Mouse (Mus musculus): ENCODE measurements around the gene Ifit1bl2. TPM values are rescaled to one million over a fixed set of nuclear protein-coding genes. Genes with fewer than 3 reads are reported as not detected.

The Ifit1bl2 gene
- polyA plus RNA-seq (2014; fragmentation: Illumina TruSeq; extraction: RNeasy Lipid Tissue Mini Kit (QIAGEN cat#74804); ENCODE audit: insufficient read depth, low read depth, low replicate concordance), result 0.89 TPM

GRCm38 (mm10) chr19:34640623-34641022 is at the start of gene Ifit1bl2, which contains the start of gene Ifit1:
TSS of gene Ifit1bl2 (minus strand) at chr19:34640743.
TSS of gene Ifit1 (plus strand) at chr19:34640871.

GRCm38 (mm10) chr19:34607237-34608051 is 33.1 kb downstream of the Ifit1bl2 start, which contains the start of gene Ifit3b:
TSS of gene Ifit3b (plus strand) at chr19:34607970.

GRCm38 (mm10) chr19:34601888-34602287 is 38.7 kb downstream of the Ifit1bl2 start, which contains the start of gene Ifit1bl1:
TSS of gene Ifit1bl1 (minus strand) at chr19:34601956.

GRCm38 (mm10) chr19:34583126-34583766 is 57.3 kb downstream of the Ifit1bl2 start, which contains the start of gene Ifit3:
TSS of gene Ifit3 (plus strand) at chr19:34583531.

Other genes with a start within 250 kb of the Ifit1bl2 start
- 4.3 TPM for gene Ch25h, start 165.6 kb downstream of the Ifit1bl2 start, polyA plus RNA-seq (2014; fragmentation: Illumina TruSeq; extraction: RNeasy Lipid Tissue Mini Kit (QIAGEN cat#74804); ENCODE audit: insufficient read depth, low read depth, low replicate concordance)
- 31.0 TPM for gene Lipa, start 113.3 kb downstream of the Ifit1bl2 start, polyA plus RNA-seq (2014; fragmentation: Illumina TruSeq; extraction: RNeasy Lipid Tissue Mini Kit (QIAGEN cat#74804); ENCODE audit: insufficient read depth, low read depth, low replicate concordance)
- 8.0 TPM for gene Ifit2, start 90.0 kb downstream of the Ifit1bl2 start, polyA plus RNA-seq (2014; fragmentation: Illumina TruSeq; extraction: RNeasy Lipid Tissue Mini Kit (QIAGEN cat#74804); ENCODE audit: insufficient read depth, low read depth, low replicate concordance)
- gene Ifit3, start 57.2 kb downstream of the Ifit1bl2 start, polyA plus RNA-seq (2014; fragmentation: Illumina TruSeq; extraction: RNeasy Lipid Tissue Mini Kit (QIAGEN cat#74804); ENCODE audit: insufficient read depth, low read depth, low replicate concordance), result 43.9 TPM
- 3.5 TPM for gene Ifit1bl1, start 38.8 kb downstream of the Ifit1bl2 start, polyA plus RNA-seq (2014; fragmentation: Illumina TruSeq; extraction: RNeasy Lipid Tissue Mini Kit (QIAGEN cat#74804); ENCODE audit: insufficient read depth, low read depth, low replicate concordance)
- gene Ifit3b, start 32.8 kb downstream of the Ifit1bl2 start, polyA plus RNA-seq (2014; fragmentation: Illumina TruSeq; extraction: RNeasy Lipid Tissue Mini Kit (QIAGEN cat#74804); ENCODE audit: insufficient read depth, low read depth, low replicate concordance), result 11.0 TPM
- 9.5 TPM for gene Ifit1, start 128 bp upstream of the Ifit1bl2 start, polyA plus RNA-seq (2014; fragmentation: Illumina TruSeq; extraction: RNeasy Lipid Tissue Mini Kit (QIAGEN cat#74804); ENCODE audit: insufficient read depth, low read depth, low replicate concordance)
- gene Slc16a12, start 106.5 kb upstream of the Ifit1bl2 start, polyA plus RNA-seq (2014; fragmentation: Illumina TruSeq; extraction: RNeasy Lipid Tissue Mini Kit (QIAGEN cat#74804); ENCODE audit: insufficient read depth, low read depth, low replicate concordance), result 2.7 TPM
- gene Pank1, start 238.7 kb upstream of the Ifit1bl2 start, polyA plus RNA-seq (2014; fragmentation: Illumina TruSeq; extraction: RNeasy Lipid Tissue Mini Kit (QIAGEN cat#74804); ENCODE audit: insufficient read depth, low read depth, low replicate concordance), result 5.1 TPM